8 mouse cellular contexts compared by ENCODE assay signal in the genomic region with DNA sequence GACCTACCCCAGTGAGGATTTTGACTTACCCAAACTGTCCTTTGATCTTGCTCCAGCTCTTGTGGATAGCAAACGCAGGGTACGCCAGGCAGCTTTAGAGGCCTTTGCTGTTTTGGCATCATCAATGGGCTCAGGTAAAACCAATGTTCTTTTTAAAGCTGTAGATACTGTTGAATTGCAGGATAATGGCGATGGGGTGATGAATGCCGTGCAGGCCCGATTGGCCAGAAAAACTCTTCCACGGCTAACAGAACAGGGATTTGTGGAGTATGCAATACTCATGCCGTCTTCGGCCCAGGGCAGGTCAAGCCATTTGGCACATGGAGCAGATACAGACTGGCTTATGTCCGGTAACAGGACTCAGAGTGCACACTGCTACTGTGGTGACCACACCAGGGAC. TPM values are rescaled to one million over a fixed set of nuclear protein-coding genes. Genes with fewer than 3 reads are reported as not detected.
DNase-seq lines count a peak whose midpoint lies in the region; ATAC-seq lines count a peak whose summit lies in the region.

No protein-coding gene starts in this region.

- H3K9ac ChIP-seq in kidney, embryonic 16.5 days (replicated peaks; ENCODE audit: low read length), result peak overlapping the region; percentile 96

- H3K4me2 ChIP-seq in kidney, embryonic 16.5 days (replicated peaks; ENCODE audit: low read depth, low read length), result peak overlapping the region; percentile 95

- DNase-seq in lung, adult 18-20 months, result peak; percentile 9 to 15
- no peak for DNase-seq in lung, postnatal 25 days (ENCODE audit: low spot score)
- DNase-seq in heart, embryonic 10.5 days (ENCODE audit: low spot score), result peak; percentile 75
- peak; percentile 24 for DNase-seq in lung, postnatal 36 days
- no peak for DNase-seq in urinary bladder, postnatal 14 days (ENCODE audit: low spot score)

- no peak overlapping the region for H3K27ac ChIP-seq in brown adipose tissue, adult 24 weeks (replicated peaks; ENCODE audit: low read depth, low read length)
- no peak overlapping the region; the same call in 1 of the 2 replicates for H3K27ac ChIP-seq in heart, embryonic 10.5 days
- H3K27ac ChIP-seq in kidney, embryonic 16.5 days (ENCODE audit: low read length), result no peak overlapping the region

- ATAC-seq in kidney, embryonic 16.5 days (ENCODE audit: low FRiP score, low TSS enrichment), result no peak
- ATAC-seq in activated CD4-positive, CD25-positive, alpha-beta regulatory T cell, adult 4 months, result no peak

- H3K36me3 ChIP-seq in heart, embryonic 10.5 days, result peaks cover 5% of the 10 kb centered on the region; the same call in 1 of the 2 replicates
- H3K36me3 ChIP-seq in kidney, embryonic 16.5 days (ENCODE audit: insufficient read depth, low read length), result no peaks in the 10 kb centered on the region

- no peaks in the 10 kb centered on the region; the same call in 1 of the 2 replicates for H3K4me1 ChIP-seq in brown adipose tissue, adult 24 weeks (ENCODE audit: control insufficient read depth, insufficient read depth, insufficient read length, low read length)
- H3K4me1 ChIP-seq in heart, embryonic 10.5 days, result peaks cover 11% of the 10 kb centered on the region; the same call in 1 of the 2 replicates
- peaks cover 32% of the 10 kb centered on the region for H3K4me1 ChIP-seq in kidney, embryonic 16.5 days (ENCODE audit: insufficient read depth, low read length)

- H3K9me3 ChIP-seq in heart, embryonic 10.5 days, result no peaks in the 10 kb centered on the region
- no peaks in the 10 kb centered on the region for H3K9me3 ChIP-seq in kidney, embryonic 16.5 days (ENCODE audit: low read length)

- peak overlapping the region; percentile 84 for H3K4me3 ChIP-seq in brown adipose tissue, adult 24 weeks (ENCODE audit: insufficient read depth, low read depth, low read length)
- peak overlapping the region; percentile 90 for H3K4me3 ChIP-seq in heart, embryonic 10.5 days
- H3K4me3 ChIP-seq in kidney, embryonic 16.5 days (ENCODE audit: low read length), result peak overlapping the region; percentile 79

- no peaks in the 10 kb centered on the region for H3K27me3 ChIP-seq in heart, embryonic 10.5 days (ENCODE audit: insufficient read depth, poor library complexity, severe bottlenecking)
- no peaks in the 10 kb centered on the region for H3K27me3 ChIP-seq in kidney, embryonic 16.5 days (ENCODE audit: insufficient read depth, low read length)

- WGBS in heart, embryonic 10.5 days, result 3% methylated on average over 9 of the region's 9 CpGs
- WGBS in kidney, embryonic 16.5 days, result under 1% methylated on average over 9 of the region's 9 CpGs

RNA-seq across cellular contexts. Expression of a gene that starts 1.9 kb away (rescaled TPM):
- polyA plus RNA-seq in brown adipose tissue, adult 24 weeks (2012; ENCODE audit: insufficient read depth, insufficient read length, missing spikeins), result 5.2 and 5.4 TPM in 2 replicates
- polyA plus RNA-seq in heart, embryonic 10.5 days (2016; fragmentation: Nextera tagmentation; extraction: Ambion mirVana), result 21.9 and 22.8 TPM in 2 replicates
- 28.7 and 32.0 TPM in 2 replicates for polyA plus RNA-seq in kidney, embryonic 16.5 days (2015; fragmentation: Nextera tagmentation; extraction: Ambion mirVana)
- 10 to 100 TPM; 12.7 to 13.2 TPM for polyA plus RNA-seq in activated CD4-positive, CD25-positive, alpha-beta regulatory T cell, adult 4 months (2017; shearing (Covaris generic))

RNA-seq across cellular contexts. Expression of a gene that starts 2.1 kb away (rescaled TPM):
- 3.7 and 5.0 TPM in 2 replicates for polyA plus RNA-seq in brown adipose tissue, adult 24 weeks (2012; ENCODE audit: insufficient read depth, insufficient read length, missing spikeins)
- 7.1 and 9.6 TPM in 2 replicates for polyA plus RNA-seq in heart, embryonic 10.5 days (2016; fragmentation: Nextera tagmentation; extraction: Ambion mirVana)
- 9.0 and 10.4 TPM in 2 replicates for polyA plus RNA-seq in kidney, embryonic 16.5 days (2015; fragmentation: Nextera tagmentation; extraction: Ambion mirVana)
- polyA plus RNA-seq in activated CD4-positive, CD25-positive, alpha-beta regulatory T cell, adult 4 months (2017; shearing (Covaris generic)), result 10 to 100 TPM; 20.1 to 26.2 TPM

RNA-seq across cellular contexts. Expression of a gene that starts 49.8 kb away (rescaled TPM):
- polyA plus RNA-seq in brown adipose tissue, adult 24 weeks (2012; ENCODE audit: insufficient read depth, insufficient read length, missing spikeins), result 3.7 and 5.3 TPM in 2 replicates
- polyA plus RNA-seq in heart, embryonic 10.5 days (2016; fragmentation: Nextera tagmentation; extraction: Ambion mirVana), result 1.4 and 2.4 TPM in 2 replicates
- 0.60 and 2.4 TPM in 2 replicates for polyA plus RNA-seq in kidney, embryonic 16.5 days (2015; fragmentation: Nextera tagmentation; extraction: Ambion mirVana)
- under 1 TPM in 1 of 2 experiments, not detected in 1; 0.54 TPM for polyA plus RNA-seq in activated CD4-positive, CD25-positive, alpha-beta regulatory T cell, adult 4 months (2017; shearing (Covaris generic))

Comparison
In these comparisons a context has a peak if more than half of its experiments do, and no peak if none do; other contexts are left out.
1. DNase-seq: peak in lung, adult 18-20 months (2 of 2), heart, embryonic 10.5 days (single experiment) and lung, postnatal 36 days (single experiment); none in lung, postnatal 25 days (single experiment) and urinary bladder, postnatal 14 days (single experiment).
2. Peak in every context shown above with its lines, with median percentiles within 50 percentile points of each other: H3K4me3 ChIP-seq.